Mouse (Mus musculus): ENCODE measurements around the gene Marcksl1.
A peak's percentile ranks its signal among the peaks of the same experiment; 100 is the strongest.
"Not testable (repeated sequence)": the region's sequence is repeated elsewhere in the genome, so short reads cannot be mapped to it uniquely, and the experiment has no call there.

Marcksl1 gene

GRCm38 (mm10) chr4:129510723-129511412 is 2.5 kb upstream of the Marcksl1 start:
- no peak for DNase-seq

- no peak for DNase-seq
Measured at GRCm38 (mm10) chr4:129511413-129512096, 1.8 kb upstream of the Marcksl1 start.

- no peak for DNase-seq
Measured at GRCm38 (mm10) chr4:129513891-129514290, 510 bp downstream of the Marcksl1 start.

GRCm38 (mm10) chr4:129514300-129514898 is 1.0 kb downstream of the Marcksl1 start:
- DNase-seq = peak; percentile 75

DNA sequence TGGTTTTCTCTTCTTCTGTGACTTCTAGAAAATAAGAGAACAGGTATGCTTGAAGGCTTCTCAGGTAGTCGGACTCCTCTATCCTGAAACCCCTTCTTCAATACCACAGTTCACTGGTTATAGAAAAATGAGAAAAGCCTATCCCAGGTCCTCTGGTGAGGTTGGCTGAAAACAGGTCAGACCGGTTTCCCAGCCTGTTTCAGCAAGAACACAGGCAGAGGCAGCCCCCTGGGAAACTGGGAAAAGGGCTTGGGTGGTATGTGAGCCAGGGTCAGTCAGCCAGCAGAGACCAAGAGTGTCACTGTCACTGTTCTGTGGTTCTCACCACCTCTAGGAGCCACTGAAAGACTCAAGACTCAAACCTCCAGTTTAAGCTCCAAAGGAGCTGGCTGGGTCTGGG is 3.5 kb downstream of the Marcksl1 start:
- peak; percentile 53 for DNase-seq

GRCm38 (mm10) chr4:129518519-129518918 is 5.1 kb downstream of the Marcksl1 start:
- DNase-seq = no peak

- no peak for DNase-seq
Measured at GRCm38 (mm10) chr4:129525338-129525737, 12.0 kb downstream of the Marcksl1 start.

DNA sequence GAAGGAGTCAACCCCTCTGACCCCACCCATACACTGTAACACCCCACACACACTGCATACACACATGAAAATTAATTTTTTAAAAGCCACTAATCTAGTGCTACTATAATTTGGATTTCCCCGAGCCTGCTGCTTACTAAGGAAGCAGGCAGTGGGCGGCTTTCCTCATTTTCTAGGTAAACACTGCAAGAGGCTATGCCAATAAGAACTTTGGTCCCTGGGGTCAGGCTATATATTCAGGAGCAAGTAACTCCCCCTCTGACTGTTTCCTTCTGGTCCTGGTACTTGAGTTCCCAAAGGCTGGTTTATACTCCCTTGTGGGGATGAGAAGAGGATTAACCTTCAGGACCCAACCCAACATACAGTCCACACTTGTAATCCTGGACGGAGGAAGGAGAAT is 12.5 kb downstream of the Marcksl1 start:
- no peak for DNase-seq

GRCm38 (mm10) chr4:129528901-129529300 is 15.5 kb downstream of the Marcksl1 start:
- DNase-seq = not testable (repeated sequence)

- DNase-seq = peak; percentile 25
Measured at GRCm38 (mm10) chr4:129540012-129540411, 26.6 kb downstream of the Marcksl1 start.

DNA sequence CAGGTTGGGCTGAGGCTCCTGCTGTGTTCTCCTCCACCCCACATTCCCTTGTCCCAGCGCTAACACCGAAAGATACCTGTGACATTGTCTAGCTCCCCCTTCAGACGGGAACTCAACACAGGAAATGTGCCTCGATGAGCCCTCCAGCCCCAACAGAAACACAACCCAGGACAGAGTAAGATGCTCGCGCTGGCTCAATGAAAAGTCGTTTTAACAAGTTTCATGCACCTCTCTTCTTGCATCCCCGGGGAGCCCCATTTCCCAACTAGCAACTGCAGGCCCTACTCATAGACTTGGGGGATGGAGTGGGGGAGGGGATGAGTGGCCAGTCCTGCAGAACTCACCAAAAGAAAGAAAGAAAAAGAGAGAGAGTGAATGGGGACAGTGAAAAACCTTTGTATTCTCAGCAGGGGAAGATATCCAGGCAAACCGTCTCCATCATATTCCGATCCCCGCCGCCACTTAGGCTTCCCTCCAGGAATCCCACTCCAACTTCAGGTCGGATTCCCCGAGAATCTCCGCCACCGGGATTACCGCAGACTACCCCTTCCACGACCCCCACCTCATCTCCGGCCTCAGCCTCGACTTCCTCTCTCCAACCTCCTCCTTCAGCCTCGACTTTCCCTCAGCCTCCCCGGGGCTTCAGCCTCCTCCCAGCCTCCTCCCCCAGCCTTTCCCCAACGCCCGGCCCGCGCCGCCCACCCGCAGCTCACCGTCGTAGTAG is 28.6 kb downstream of the Marcksl1 start:
- DNase-seq = peak; percentile 17

GRCm38 (mm10) chr4:129542592-129543141 is 29.3 kb downstream of the Marcksl1 start, which contains the start of gene Hdac1:
Gene Hdac1 (minus strand): TSS chr4:129542713.
- DNase-seq = peak; percentile 98

DNA sequence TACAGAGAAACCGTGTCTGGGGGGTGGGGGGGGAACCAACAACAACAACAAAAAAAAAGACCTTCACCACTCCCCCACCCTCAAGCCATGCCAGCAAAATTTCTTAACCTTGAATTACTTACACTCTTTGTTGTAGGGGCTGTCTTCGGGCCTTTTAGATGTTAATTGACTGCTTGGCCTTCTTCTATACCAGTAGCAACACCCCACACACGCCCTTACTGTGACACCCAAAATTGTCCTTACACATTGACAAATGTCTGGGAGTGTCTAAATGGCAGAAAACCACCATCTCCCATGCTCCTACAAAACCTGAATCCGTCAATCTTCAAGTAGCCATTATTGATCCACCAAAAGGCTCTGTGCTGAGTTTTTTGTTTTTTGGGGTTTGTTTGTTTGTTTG is 30.7 kb downstream of the Marcksl1 start:
- no peak for DNase-seq

- DNase-seq = not testable (repeated sequence)
Measured at GRCm38 (mm10) chr4:129547631-129548030, 34.2 kb downstream of the Marcksl1 start.

DNA sequence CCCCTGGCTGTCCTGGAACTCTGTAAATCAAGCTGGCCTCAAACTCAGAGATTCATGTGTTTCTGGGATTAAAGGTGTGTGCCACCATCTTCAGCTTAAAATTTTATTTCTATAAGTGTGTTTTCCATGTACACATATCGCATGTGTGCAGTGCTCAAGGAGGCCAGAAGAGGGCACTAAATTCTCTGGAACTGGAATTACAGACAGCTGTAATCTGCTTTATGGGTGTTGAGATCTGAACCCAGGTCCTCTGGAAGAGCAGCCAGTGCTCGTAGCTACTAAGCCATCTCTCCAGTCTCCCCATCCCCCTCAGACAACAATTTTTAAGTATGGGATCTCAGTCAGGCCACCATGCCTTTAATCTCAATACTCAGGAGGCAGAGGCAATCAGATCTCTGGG is 35.9 kb downstream of the Marcksl1 start:
- DNase-seq = peak; percentile 58

DNA sequence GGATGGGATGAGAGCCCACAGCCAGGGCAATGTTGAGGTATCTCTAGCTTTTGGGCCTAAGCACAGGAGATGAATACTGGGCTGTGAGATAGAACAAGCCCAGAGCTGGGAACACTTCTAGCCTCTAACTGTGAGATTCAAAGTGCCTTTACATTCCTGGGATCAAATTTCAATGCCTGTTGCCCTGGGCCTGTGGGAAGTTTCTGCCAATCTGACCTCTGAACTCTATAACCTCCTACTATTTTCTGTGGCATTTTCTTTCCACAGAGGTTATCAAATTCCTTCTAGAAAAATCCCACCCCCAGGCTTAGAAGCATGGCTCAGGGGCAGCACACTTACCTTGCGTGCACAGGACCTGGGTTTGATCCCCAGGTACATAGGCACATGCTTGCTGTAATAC is 36.9 kb downstream of the Marcksl1 start:
- no peak for DNase-seq

- DNase-seq = not testable (repeated sequence)
Measured at GRCm38 (mm10) chr4:129554512-129554911, 41.1 kb downstream of the Marcksl1 start.

DNA sequence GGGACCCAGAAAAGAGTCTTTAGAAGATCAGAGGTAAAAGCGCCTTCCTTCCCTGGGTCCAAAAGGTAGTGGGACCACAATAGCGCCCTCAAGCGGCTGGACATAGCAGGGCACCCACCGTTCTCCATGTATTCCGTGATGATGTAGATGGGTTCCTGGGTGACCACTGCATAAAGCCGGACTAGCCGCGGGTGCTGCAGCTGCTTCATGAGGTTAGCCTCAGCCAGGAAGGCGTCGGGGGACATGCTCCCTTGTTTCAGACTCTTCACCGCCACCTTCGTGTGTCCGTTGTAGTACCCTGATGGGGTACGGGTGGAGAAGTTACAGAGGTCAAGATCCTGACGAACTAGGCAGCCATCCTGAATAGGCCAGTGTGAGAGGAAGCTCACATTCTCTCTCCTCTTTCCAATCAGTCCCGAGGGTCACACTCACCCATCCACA is 42.1 kb downstream of the Marcksl1 start:
- DNase-seq = peak; percentile 58

- no peak for DNase-seq
Measured at GRCm38 (mm10) chr4:129555862-129556531, 42.6 kb downstream of the Marcksl1 start.

- DNase-seq = peak; percentile 94
Measured at GRCm38 (mm10) chr4:129556532-129557223, 43.3 kb downstream of the Marcksl1 start.

- DNase-seq = no peak
Measured at GRCm38 (mm10) chr4:129557256-129557808, 44.0 kb downstream of the Marcksl1 start.

Data from lung, postnatal 14 days (tissue).